Mouse (Mus musculus): ENCODE measurements at regions not wholly inside any gene's neighbourhood (a gene's known extent, or its start where the extent isn't known, plus 50 kb on each side); places are given as distances from the start of the nearest gene placed in this dataset.

- intact Hi-C loops (cut with DNase I) = no loop called here
- no peak for DNase-seq
Observed at GRCm38 (mm10) chr11:3597002-3597401, 52.0 kb upstream of the Morc2a start.

DNA sequence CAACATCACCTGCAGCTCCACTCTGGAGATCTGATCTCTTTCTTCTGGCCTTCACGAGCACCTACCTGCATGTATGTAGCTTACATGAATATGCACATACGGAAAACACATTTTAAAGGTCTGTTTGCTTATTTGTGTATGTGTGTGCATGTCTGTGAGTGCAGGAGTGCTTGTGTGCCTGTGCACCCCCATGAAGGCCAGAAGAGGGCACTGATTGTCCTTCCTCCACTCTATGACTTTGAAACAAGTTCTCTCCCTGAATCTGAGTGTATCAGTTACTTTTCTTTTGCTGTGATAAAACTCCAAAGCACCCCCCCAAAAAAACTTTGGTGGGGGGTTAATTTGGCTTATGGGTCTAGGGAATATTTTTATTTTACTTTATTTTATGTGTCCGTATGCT lies 54.2 kb upstream of the Smtn start:
- intact Hi-C loops (cut with DNase I) = loop anchor here (5.0 kb wide), 1 partner anchor 47 kb away; no protein-coding TSS in a partner anchor
- DNase-seq = no peak

GRCm38 (mm10) chr11:3591123-3591522 lies 50.7 kb upstream of the Smtn start:
- no peak for DNase-seq
- intact Hi-C loops (cut with DNase I) = loop anchor here (5.0 kb wide), 1 partner anchor 44 kb away; no protein-coding TSS in a partner anchor

All from gastrocnemius, postnatal 36 days (tissue).